Mouse (Mus musculus): ENCODE results near the gene Gm13083. TPM values are rescaled to one million over a fixed set of nuclear protein-coding genes. Genes with fewer than 3 reads are reported as not detected.
"Not testable (repeated sequence)": the region's sequence is repeated elsewhere in the genome, so short reads cannot be mapped to it uniquely, and the experiment has no call there.

Gene Gm13083
- not detected in 2 replicates for polyA plus RNA-seq (2016; fragmentation: Nextera tagmentation; extraction: Ambion mirVana)

DNA sequence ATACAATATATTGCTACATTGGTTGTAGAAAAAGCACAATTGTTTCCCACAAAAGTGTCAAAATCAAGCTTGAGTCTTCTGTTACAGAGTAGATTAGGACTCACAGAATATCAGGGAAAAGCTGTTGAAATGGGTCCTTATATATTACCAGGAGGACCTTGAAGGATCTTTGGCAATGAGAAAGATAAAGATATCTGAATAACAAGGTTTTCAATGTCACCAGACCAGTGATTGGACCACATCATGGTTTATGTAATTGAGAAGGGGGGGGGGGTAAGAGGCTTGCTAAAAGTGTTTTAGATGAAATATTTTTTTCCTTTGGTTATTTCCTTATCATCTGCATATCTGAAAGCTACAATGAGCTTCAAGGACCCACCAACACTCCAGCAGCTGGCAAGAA lies at the start of gene Gm13083:
TSS of gene Gm13083 (plus strand) at position 301 of the 400 bp plus-strand sequence.
- H3K9ac ChIP-seq (replicated peaks); H3K27me3 ChIP-seq; H3K27ac ChIP-seq (replicated peaks); H3K36me3 ChIP-seq; H3K4me3 ChIP-seq; ATAC-seq (ENCODE audit: low FRiP score, low read depth); H3K4me1 ChIP-seq; H3K4me2 ChIP-seq (replicated peaks): not testable (repeated sequence)
- H3K9me3 ChIP-seq = peaks cover 20% of the 10 kb centered on the region

GRCm38 (mm10) chr4:143611927-143612326 lies 2.9 kb upstream of the Gm13083 start:
- H3K9me3 ChIP-seq = peaks cover 11% of the 10 kb centered on the region
- 86% methylated on average over 9 of the region's 9 CpGs for WGBS
- not testable (repeated sequence) for H3K27ac ChIP-seq (replicated peaks)

GRCm38 (mm10) chr4:143618101-143618500 lies 3.3 kb downstream of the Gm13083 start:
- H3K27ac ChIP-seq (replicated peaks); H3K27me3 ChIP-seq; H3K9ac ChIP-seq (replicated peaks); H3K36me3 ChIP-seq; H3K4me3 ChIP-seq; H3K4me1 ChIP-seq; ATAC-seq (ENCODE audit: low FRiP score, low read depth); H3K4me2 ChIP-seq (replicated peaks): not testable (repeated sequence)
- 87% methylated on average over 4 of the region's 4 CpGs for WGBS
- H3K9me3 ChIP-seq = peaks cover 31% of the 10 kb centered on the region

More at GRCm38 (mm10) chr4:143611927-143612326, 2.9 kb upstream of the Gm13083 start:
- H3K4me2 ChIP-seq (replicated peaks); H3K36me3 ChIP-seq; ATAC-seq (ENCODE audit: low FRiP score, low read depth); H3K4me1 ChIP-seq; H3K4me3 ChIP-seq; H3K9ac ChIP-seq (replicated peaks); H3K27me3 ChIP-seq: not testable (repeated sequence)

- H3K27me3 ChIP-seq; H3K4me2 ChIP-seq (replicated peaks); H3K4me1 ChIP-seq: not testable (repeated sequence)
Measured at GRCm38 (mm10) chr4:143657146-143657545, 42.3 kb downstream of the Gm13083 start, which contains the start of gene Gm13088. Gene Gm13088, minus strand, starts transcription at chr4:143657246.

More at GRCm38 (mm10) chr4:143657146-143657545, 42.3 kb downstream of the Gm13083 start, which contains the start of gene Gm13088:
- H3K9ac ChIP-seq (replicated peaks); H3K36me3 ChIP-seq; H3K9me3 ChIP-seq; ATAC-seq (ENCODE audit: low FRiP score, low read depth); H3K27ac ChIP-seq (replicated peaks); H3K4me3 ChIP-seq: not testable (repeated sequence)

Other genes starting within 250 kb of the Gm13083 start
- not detected in 2 replicates for gene Pramel1, start 220.6 kb upstream of the Gm13083 start, polyA plus RNA-seq (2016; fragmentation: Nextera tagmentation; extraction: Ambion mirVana)
- gene Pramef8, start 202.6 kb upstream of the Gm13083 start, polyA plus RNA-seq (2016; fragmentation: Nextera tagmentation; extraction: Ambion mirVana) = 22.0 and 23.1 TPM in 2 replicates
- not detected in 2 replicates for gene Oog4, start 164.7 kb upstream of the Gm13083 start, polyA plus RNA-seq (2016; fragmentation: Nextera tagmentation; extraction: Ambion mirVana)
- not detected in 2 replicates for gene Gm13043, start 103.7 kb upstream of the Gm13083 start, polyA plus RNA-seq (2016; fragmentation: Nextera tagmentation; extraction: Ambion mirVana)
- not detected in 2 replicates for gene Gm13040, start 79.0 kb upstream of the Gm13083 start, polyA plus RNA-seq (2016; fragmentation: Nextera tagmentation; extraction: Ambion mirVana)
- not detected in 2 replicates for gene BC080695, start 63.3 kb upstream of the Gm13083 start, polyA plus RNA-seq (2016; fragmentation: Nextera tagmentation; extraction: Ambion mirVana)
- gene Gm13057, start 63.3 kb upstream of the Gm13083 start, polyA plus RNA-seq (2016; fragmentation: Nextera tagmentation; extraction: Ambion mirVana) = not detected in 2 replicates
- gene Gm13088, start 42.2 kb downstream of the Gm13083 start, polyA plus RNA-seq (2016; fragmentation: Nextera tagmentation; extraction: Ambion mirVana) = not detected in 2 replicates
- not detected in 2 replicates for gene Gm13089, start 87.7 kb downstream of the Gm13083 start, polyA plus RNA-seq (2016; fragmentation: Nextera tagmentation; extraction: Ambion mirVana)
- gene Gm13078, start 104.5 kb downstream of the Gm13083 start, polyA plus RNA-seq (2016; fragmentation: Nextera tagmentation; extraction: Ambion mirVana) = not detected in 2 replicates
- not detected in 2 replicates for gene Gm13023, start 174.3 kb downstream of the Gm13083 start, polyA plus RNA-seq (2016; fragmentation: Nextera tagmentation; extraction: Ambion mirVana)
- gene Gm13084, start 201.1 kb downstream of the Gm13083 start, polyA plus RNA-seq (2016; fragmentation: Nextera tagmentation; extraction: Ambion mirVana) = not detected in 2 replicates
- gene Gm13103, start 231.5 kb downstream of the Gm13083 start, polyA plus RNA-seq (2016; fragmentation: Nextera tagmentation; extraction: Ambion mirVana) = not detected in 2 replicates